Mouse (Mus musculus) forebrain, embryonic 14.5 days (tissue): ENCODE measurements at regions not wholly inside any gene's neighbourhood (a gene's known extent, or its start where the extent isn't known, plus 50 kb on each side); places are given as distances from the start of the nearest gene placed in this dataset.
A peak's percentile ranks its signal among the peaks of the same experiment; 100 is the strongest.

Source experiments
- ATAC-seq: fragments of 200-750 bp; cut with Nextera tagmentation; 2 replicates; pipeline ENCODE4 v1.8.0; 2017; ENCODE audit warnings: mild to moderate bottlenecking, moderate library complexity
- DNase-seq: peaks from one replicate; pipeline ENCODE4 v3.0.0-alpha.2; 2015; ENCODE audit warnings: low spot score
- H3K27ac ChIP-seq: fragments of 300-500 bp; sonication (generic); 2 replicates; pipeline ENCODE4 v1.5.1; 2014; ENCODE audit warnings: low read depth, mild to moderate bottlenecking, control low read depth, low read length, moderate library complexity
- H3K27me3 ChIP-seq: fragments of 300-500 bp; sonication (generic); replicated peaks from 2 replicates; pipeline ENCODE4 v1.6.1; 2014; ENCODE audit warnings: low read length, control low read depth, mixed read lengths; ENCODE audit not compliant: control insufficient read depth, insufficient read depth
- H3K36me3 ChIP-seq: fragments of 300-500 bp; sonication (generic); 2 replicates; pipeline ENCODE4 v1.6.1; 2014; ENCODE audit warnings: low read length, control low read depth; ENCODE audit not compliant: control insufficient read depth, insufficient read depth
- H3K4me1 ChIP-seq: fragments of 300-500 bp; sonication (generic); 2 replicates; pipeline ENCODE4 v1.6.1; 2014; ENCODE audit warnings: antibody characterized with exemption, low read length, control low read depth; ENCODE audit not compliant: control insufficient read depth, insufficient read depth
- H3K4me2 ChIP-seq: fragments of 300-500 bp; sonication (generic); 2 replicates; pipeline ENCODE4 v1.6.1; 2014; ENCODE audit warnings: mild to moderate bottlenecking, control low read depth, low read length
- H3K4me3 ChIP-seq: fragments of 300-500 bp; sonication (generic); 2 replicates; pipeline ENCODE4 v1.5.1; 2014; ENCODE audit warnings: low read depth, low read length, control low read depth
- H3K9ac ChIP-seq: fragments of 300-500 bp; sonication (generic); 2 replicates; pipeline ENCODE4 v1.6.1; 2014; ENCODE audit warnings: mild to moderate bottlenecking, low read length, control low read depth, moderate library complexity
- H3K9me3 ChIP-seq: fragments of 300-500 bp; sonication (generic); replicated peaks from 2 replicates; pipeline ENCODE4 v1.6.1; 2016; ENCODE audit warnings: low read length, control low read depth, mixed read lengths; ENCODE audit not compliant: control insufficient read depth
- WGBS: fragments of 180-500 bp; shearing (Covaris S2); extraction: QIAGEN DNeasy Blood & Tissue Kit; methylation state at CpG from one replicate; pipeline ENCODE4 v1.1.7; 2014; 5-methylcytosine and 5-hydroxymethylcytosine counted together

DNA sequence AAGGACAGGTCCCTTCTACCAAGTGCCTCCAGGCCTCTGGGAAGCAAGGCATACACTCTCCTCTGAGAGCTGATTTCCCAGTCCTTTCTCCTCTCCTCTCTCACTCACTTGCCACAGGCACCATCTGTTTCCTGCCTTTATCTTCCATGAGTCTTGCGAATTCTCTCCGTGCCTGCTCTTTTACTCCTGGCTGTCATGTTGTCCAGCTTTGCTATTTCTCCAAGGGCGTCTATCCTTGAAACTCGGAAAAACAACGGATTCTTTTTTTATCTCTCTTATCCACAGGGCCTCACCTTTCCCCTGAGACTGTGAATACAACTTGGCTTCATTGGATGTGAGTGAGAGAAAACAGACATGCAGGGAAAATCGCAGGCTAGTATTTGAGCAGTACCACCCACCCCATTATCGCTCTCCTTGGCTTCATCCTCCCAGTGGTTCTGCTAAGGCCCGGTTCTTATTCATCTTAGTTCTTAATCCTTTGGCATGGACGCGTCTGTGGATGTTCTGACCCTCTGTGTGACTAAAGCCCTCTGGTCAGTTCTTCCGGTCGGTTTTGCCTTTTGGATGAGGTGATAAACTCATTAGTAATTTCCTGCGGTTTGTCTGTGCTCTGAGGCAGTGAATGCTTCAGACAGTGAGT lies 159.4 kb downstream of the Rap2a start:
- Histone ChIP-seq H3K9ac (no peak overlapping the region), H3K27ac (no peak overlapping the region), H3K4me3 (no peak overlapping the region), H3K9me3 (no peaks in the 10 kb centered on the region), H3K4me1 (no peaks in the 10 kb centered on the region), H3K4me2 (no peak overlapping the region), H3K27me3 (no peaks in the 10 kb centered on the region), H3K36me3 (no peaks in the 10 kb centered on the region)
- 78% methylated on average over 13 of the region's 13 CpGs for WGBS
- ATAC-seq (no peak), DNase-seq (no peak)

DNA sequence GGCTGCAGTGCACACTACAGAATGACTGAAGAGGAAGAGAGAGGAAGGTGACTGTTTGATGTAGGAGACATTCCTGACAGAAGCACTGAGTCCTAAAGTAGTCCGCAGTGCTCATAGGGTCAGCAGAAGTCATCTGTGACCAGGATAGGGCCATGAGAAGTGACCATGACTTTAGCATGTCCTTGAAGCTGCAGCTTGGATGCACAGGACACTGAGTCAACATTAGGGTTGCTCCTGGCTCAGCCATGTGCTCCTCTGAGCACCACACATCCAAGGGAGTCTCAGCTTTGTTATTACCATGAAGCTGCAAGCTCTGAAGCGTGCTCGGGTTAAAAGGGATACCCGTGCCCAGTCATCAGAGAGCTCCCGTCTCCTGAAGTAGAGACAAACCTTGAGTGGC lies 164.3 kb downstream of the Rap2a start:
- DNase-seq (no peak), ATAC-seq (no peak)
- no peaks in the 10 kb centered on the region for H3K36me3 ChIP-seq
- H3K4me1 ChIP-seq: no peaks in the 10 kb centered on the region
- no peaks in the 10 kb centered on the region for H3K27me3 ChIP-seq
- 91% methylated on average over 5 of the region's 5 CpGs for WGBS
- no peak overlapping the region for H3K9ac ChIP-seq
- no peak overlapping the region for H3K4me2 ChIP-seq
- no peaks in the 10 kb centered on the region for H3K9me3 ChIP-seq
- H3K4me3 ChIP-seq: no peak overlapping the region
- H3K27ac ChIP-seq: no peak overlapping the region

DNA sequence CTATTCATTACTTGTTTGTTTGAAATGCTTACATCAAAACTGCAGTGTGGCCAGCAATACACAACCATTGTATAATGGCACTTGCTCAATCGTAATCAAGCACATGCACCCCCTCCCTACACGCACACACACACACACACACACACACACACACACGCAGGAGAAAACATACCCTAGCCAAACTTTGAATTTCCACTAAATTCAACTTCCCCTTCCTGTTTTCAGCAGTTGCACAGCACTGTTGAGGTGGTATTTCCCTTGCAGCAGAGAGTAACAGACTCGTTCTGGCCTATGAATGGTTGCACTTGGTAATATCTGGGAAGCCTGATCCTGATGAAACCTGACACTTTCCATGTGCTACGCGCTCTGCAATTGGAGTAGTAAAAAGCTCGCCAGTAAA lies 173.8 kb downstream of the Rap2a start:
- no peak for DNase-seq
- no peak for ATAC-seq
- H3K4me1 ChIP-seq: no peaks in the 10 kb centered on the region
- H3K36me3 ChIP-seq: no peaks in the 10 kb centered on the region
- no peak overlapping the region for H3K4me3 ChIP-seq
- H3K9ac ChIP-seq: no peak overlapping the region
- no peak overlapping the region for H3K27ac ChIP-seq
- no peak overlapping the region for H3K4me2 ChIP-seq
- WGBS: 91% methylated on average over 7 of the region's 7 CpGs
- no peaks in the 10 kb centered on the region for H3K9me3 ChIP-seq
- no peaks in the 10 kb centered on the region for H3K27me3 ChIP-seq

DNA sequence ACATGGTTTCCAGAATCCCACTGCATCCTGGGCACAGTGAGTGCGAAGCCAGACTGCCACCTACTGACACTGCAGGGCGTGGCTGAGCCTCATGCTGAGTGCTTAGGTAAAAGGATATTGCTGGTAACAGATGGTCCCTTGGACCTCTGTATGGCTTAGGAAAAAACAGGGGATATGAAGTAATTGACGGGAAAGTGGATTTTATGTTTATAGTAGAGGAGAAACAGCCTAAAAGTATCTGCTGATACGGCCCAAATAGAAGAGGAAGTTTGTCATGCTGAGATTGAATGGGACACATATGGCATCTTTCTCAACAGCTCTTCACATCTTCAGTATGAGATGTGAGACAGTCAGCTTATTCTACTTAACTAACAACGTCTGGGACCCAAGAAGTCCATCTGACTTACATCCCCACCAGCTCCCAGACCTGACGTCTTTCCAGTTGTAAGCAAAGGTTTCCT lies 182.1 kb downstream of the Rap2a start:
- H3K27ac ChIP-seq: no peak overlapping the region
- H3K4me2 ChIP-seq: no peak overlapping the region
- no peaks in the 10 kb centered on the region for H3K9me3 ChIP-seq
- DNase-seq (peak; percentile 7), ATAC-seq (no peak)
- WGBS: 85% methylated on average over 6 of the region's 6 CpGs
- no peaks in the 10 kb centered on the region for H3K36me3 ChIP-seq
- no peak overlapping the region for H3K9ac ChIP-seq
- no peak overlapping the region for H3K4me3 ChIP-seq
- H3K27me3 ChIP-seq: no peaks in the 10 kb centered on the region
- no peaks in the 10 kb centered on the region for H3K4me1 ChIP-seq

GRCm38 (mm10) chr14:120661111-120661510 lies 182.9 kb downstream of the Rap2a start:
- 76% methylated on average over 5 of the region's 5 CpGs for WGBS
- H3K4me1 ChIP-seq: no peaks in the 10 kb centered on the region
- no peak for DNase-seq

DNA sequence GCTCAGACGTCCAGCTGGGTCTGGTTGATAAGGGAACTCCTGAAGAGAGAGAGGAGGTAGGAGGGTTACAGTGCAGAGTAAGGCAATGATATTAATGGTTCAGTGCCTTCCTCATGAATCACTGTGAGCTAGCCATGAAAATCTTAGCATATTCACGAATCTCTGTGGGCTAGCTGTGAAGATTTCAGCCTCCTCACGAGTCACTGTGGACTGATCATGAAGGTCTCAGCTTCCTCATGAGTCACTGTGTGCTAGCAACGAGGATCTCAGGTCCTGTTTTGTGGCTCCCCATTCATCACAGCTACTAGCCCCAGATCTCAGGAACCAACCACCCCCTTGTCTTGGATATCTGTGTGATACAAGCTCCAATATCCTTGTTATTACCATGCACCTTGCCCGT lies 191.4 kb downstream of the Rap2a start:
- WGBS: 81% methylated on average over 5 of the region's 5 CpGs
- no peak for ATAC-seq
- H3K27me3 ChIP-seq: no peaks in the 10 kb centered on the region

More at GRCm38 (mm10) chr14:120661111-120661510, 182.9 kb downstream of the Rap2a start:
- H3K36me3 ChIP-seq: no peaks in the 10 kb centered on the region
- ATAC-seq: no peak
- H3K4me3 ChIP-seq: no peak overlapping the region
- no peak overlapping the region for H3K4me2 ChIP-seq
- no peaks in the 10 kb centered on the region for H3K27me3 ChIP-seq
- H3K9me3 ChIP-seq: no peaks in the 10 kb centered on the region
- no peak overlapping the region for H3K27ac ChIP-seq
- H3K9ac ChIP-seq: no peak overlapping the region

GRCm38 (mm10) chr14:120675752-120676151 lies 197.5 kb downstream of the Rap2a start:
- no peaks in the 10 kb centered on the region for H3K36me3 ChIP-seq
- H3K4me3 ChIP-seq: no peak overlapping the region
- no peak overlapping the region for H3K27ac ChIP-seq
- no peaks in the 10 kb centered on the region for H3K4me1 ChIP-seq
- H3K27me3 ChIP-seq: no peaks in the 10 kb centered on the region
- H3K9me3 ChIP-seq: no peaks in the 10 kb centered on the region
- DNase-seq (no peak), ATAC-seq (no peak)
- H3K4me2 ChIP-seq: no peak overlapping the region
- H3K9ac ChIP-seq: no peak overlapping the region
- 77% methylated on average over 2 of the region's 2 CpGs for WGBS

More for the DNA sequence above, 191.4 kb downstream of the Rap2a start:
- H3K27ac ChIP-seq: no peak overlapping the region
- H3K9ac ChIP-seq: no peak overlapping the region
- no peak overlapping the region for H3K4me2 ChIP-seq
- DNase-seq: no peak
- H3K9me3 ChIP-seq: no peaks in the 10 kb centered on the region
- H3K4me3 ChIP-seq: no peak overlapping the region
- no peaks in the 10 kb centered on the region for H3K4me1 ChIP-seq
- H3K36me3 ChIP-seq: no peaks in the 10 kb centered on the region

GRCm38 (mm10) chr14:120678533-120678932 lies 200.3 kb downstream of the Rap2a start:
- no peak overlapping the region for H3K9ac ChIP-seq
- peak; percentile 25 for DNase-seq
- ATAC-seq: no peak; the same call in 1 of the 2 replicates
- no peak overlapping the region for H3K4me2 ChIP-seq
- 91% methylated on average over 9 of the region's 9 CpGs for WGBS
- no peak overlapping the region for H3K27ac ChIP-seq
- H3K4me3 ChIP-seq: no peak overlapping the region
- H3K9me3 ChIP-seq: no peaks in the 10 kb centered on the region
- no peaks in the 10 kb centered on the region for H3K36me3 ChIP-seq
- no peaks in the 10 kb centered on the region for H3K27me3 ChIP-seq
- no peaks in the 10 kb centered on the region for H3K4me1 ChIP-seq

DNA sequence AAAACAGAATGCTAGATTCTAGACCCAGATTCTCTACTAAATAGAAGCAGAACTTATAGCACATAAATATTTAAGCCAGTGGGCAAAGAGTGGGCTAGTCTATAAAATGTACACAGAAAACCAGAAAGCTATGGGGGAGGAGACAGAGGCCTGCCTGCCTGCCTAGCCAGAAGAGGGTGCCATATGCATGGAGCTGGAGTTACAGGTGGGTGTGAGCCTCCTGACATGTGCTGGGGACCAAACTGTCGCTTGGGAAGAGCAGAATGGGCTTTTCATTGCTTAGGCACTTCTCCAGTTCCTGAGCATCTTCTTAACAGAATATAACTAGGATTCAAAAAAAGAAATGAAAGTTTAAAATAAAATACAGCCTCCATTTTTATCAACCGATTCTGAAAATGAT lies 200.8 kb downstream of the Rap2a start:
- Histone ChIP-seq H3K27me3 (no peaks in the 10 kb centered on the region), H3K36me3 (no peaks in the 10 kb centered on the region), H3K4me3 (no peak overlapping the region), H3K9ac (no peak overlapping the region), H3K4me1 (no peaks in the 10 kb centered on the region), H3K9me3 (no peaks in the 10 kb centered on the region), H3K4me2 (no peak overlapping the region), H3K27ac (no peak overlapping the region)
- DNase-seq: no peak
- ATAC-seq: no peak
- 74% methylated on average over 2 of the region's 2 CpGs for WGBS
